Mouse (Mus musculus) midbrain, embryonic 11.5 days (tissue): Measurements from ENCODE around the gene Cwh43. TPM values are rescaled to one million over a fixed set of nuclear protein-coding genes. Genes with fewer than 3 reads are reported as not detected.

Source experiments
- ATAC-seq: fragments of 200-750 bp; cut with Nextera tagmentation; 2 replicates; pipeline ENCODE4 v1.8.0; 2017; ENCODE audit warnings: moderate TSS enrichment, moderate library complexity; ENCODE audit not compliant: low FRiP score
- DNase-seq: peaks from one replicate; pipeline ENCODE4 v3.0.0; 2015; ENCODE audit warnings: low spot score; ENCODE audit errors: missing footprints
- H3K27ac ChIP-seq: fragments of 300-500 bp; sonication (generic); 2 replicates; pipeline ENCODE4 v1.5.1; 2014; ENCODE audit warnings: low read depth, low read length
- H3K27me3 ChIP-seq: fragments of 300-500 bp; sonication (generic); 2 replicates; pipeline ENCODE4 v1.6.1; 2014; ENCODE audit warnings: mild to moderate bottlenecking, low read length, moderate library complexity, mixed read lengths; ENCODE audit not compliant: control insufficient read depth, insufficient read depth
- H3K36me3 ChIP-seq: fragments of 300-500 bp; sonication (generic); 2 replicates; pipeline ENCODE4 v1.6.1; 2014; ENCODE audit warnings: mild to moderate bottlenecking, low read length, moderate library complexity, mixed read lengths; ENCODE audit not compliant: control insufficient read depth, insufficient read depth
- H3K4me1 ChIP-seq: fragments of 300-500 bp; sonication (generic); 2 replicates; pipeline ENCODE4 v1.6.1; 2014; ENCODE audit warnings: low read length; ENCODE audit not compliant: control insufficient read depth, insufficient read depth
- H3K4me2 ChIP-seq: fragments of 300-500 bp; sonication (generic); 2 replicates; pipeline ENCODE4 v1.6.1; 2014; ENCODE audit warnings: mild to moderate bottlenecking, moderate library complexity
- H3K4me3 ChIP-seq: fragments of 300-500 bp; sonication (generic); 2 replicates; pipeline ENCODE4 v1.5.1; 2014; ENCODE audit warnings: low read depth, low read length
- H3K9ac ChIP-seq: fragments of 300-500 bp; sonication (generic); 2 replicates; pipeline ENCODE4 v1.6.1; 2014; ENCODE audit warnings: low read length
- H3K9me3 ChIP-seq: fragments of 300-500 bp; sonication (generic); 2 replicates; pipeline ENCODE4 v1.6.1; 2016; ENCODE audit warnings: low read length; ENCODE audit not compliant: control insufficient read depth
- WGBS: fragments of 180-500 bp; shearing (Covaris S2); extraction: QIAGEN DNeasy Blood & Tissue Kit; methylation state at CpG from one replicate; pipeline ENCODE4 v1.1.7; 2014; 5-methylcytosine and 5-hydroxymethylcytosine counted together
- polyA plus RNA-seq: library from polyadenylated mRNA; unstranded; fragments of >200 nt; fragmentation: Nextera tagmentation; extraction: Ambion mirVana; gene quantifications from 2 replicates; pipeline ENCODE4 v1.2.1, GENCODE M21; 2014

Gene Cwh43
- polyA plus RNA-seq, 1 experiment from 2014 or later, result not detected

GRCm38 (mm10) chr5:73497401-73497800, 91.5 kb downstream of the Cwh43 start:
- Histone ChIP-seq H3K9me3 (no peaks in the 10 kb centered on the region), H3K4me2 (no peak overlapping the region), H3K4me1 (peaks cover 4% of the 10 kb centered on the region; the same call in 1 of the 2 replicates), H3K27me3 (no peaks in the 10 kb centered on the region), H3K9ac (no peak overlapping the region), H3K36me3 (no peaks in the 10 kb centered on the region), H3K27ac (no peak overlapping the region), H3K4me3 (no peak overlapping the region)
- DNase-seq (no peak), ATAC-seq (no peak)
- WGBS, result 86% methylated on average over 3 of the region's 3 CpGs

GRCm38 (mm10) chr5:73498559-73498958, 92.7 kb downstream of the Cwh43 start:
- H3K27me3 ChIP-seq, result no peaks in the 10 kb centered on the region
- no peak overlapping the region for H3K9ac ChIP-seq
- no peak overlapping the region for H3K27ac ChIP-seq
- WGBS, result 91% methylated on average over 8 of the region's 8 CpGs
- H3K36me3 ChIP-seq, result no peaks in the 10 kb centered on the region
- H3K4me3 ChIP-seq, result no peak overlapping the region
- no peak for ATAC-seq
- no peak overlapping the region for H3K4me2 ChIP-seq
- DNase-seq, result no peak
- H3K9me3 ChIP-seq, result no peaks in the 10 kb centered on the region
- no peaks in the 10 kb centered on the region for H3K4me1 ChIP-seq

GRCm38 (mm10) chr5:73500867-73501440, 95.1 kb downstream of the Cwh43 start:
- Histone ChIP-seq H3K4me1 (no peaks in the 10 kb centered on the region), H3K4me3 (no peak overlapping the region), H3K27me3 (no peaks in the 10 kb centered on the region), H3K9me3 (no peaks in the 10 kb centered on the region), H3K36me3 (no peaks in the 10 kb centered on the region), H3K9ac (no peak overlapping the region), H3K4me2 (no peak overlapping the region), H3K27ac (no peak overlapping the region)
- DNase-seq, result no peak
- WGBS, result 89% methylated on average over 7 of the region's 7 CpGs
- no peak for ATAC-seq

- H3K27ac ChIP-seq, result no peak overlapping the region
- ATAC-seq (no peak), DNase-seq (no peak)
- no peaks in the 10 kb centered on the region for H3K27me3 ChIP-seq
- no peak overlapping the region for H3K4me3 ChIP-seq
- 91% methylated on average over 9 of the region's 9 CpGs for WGBS
- H3K9me3 ChIP-seq, result no peaks in the 10 kb centered on the region
- H3K9ac ChIP-seq, result no peak overlapping the region
- no peaks in the 10 kb centered on the region for H3K36me3 ChIP-seq
- no peaks in the 10 kb centered on the region for H3K4me1 ChIP-seq
- H3K4me2 ChIP-seq, result no peak overlapping the region
These were observed 96.5 kb downstream of the Cwh43 start for GRCm38 (mm10) chr5:73502422-73502821.

Other genes with a start within 250 kb of the Cwh43 start
- 39.0 and 42.5 TPM in 2 replicates for gene Fryl, start 149.5 kb upstream of the Cwh43 start, polyA plus RNA-seq
- 159 and 168 TPM in 2 replicates for gene Ociad1, start 113.3 kb upstream of the Cwh43 start, polyA plus RNA-seq
- 13.5 and 15.5 TPM in 2 replicates for gene Ociad2, start 65.0 kb upstream of the Cwh43 start, polyA plus RNA-seq
- gene Dcun1d4, start 74.9 kb downstream of the Cwh43 start, polyA plus RNA-seq, result 69.6 and 83.0 TPM in 2 replicates
- gene Lrrc66, start 226.5 kb downstream of the Cwh43 start, polyA plus RNA-seq, result 0.04 TPM in 1 of 2 replicates, not detected in the other
- 20.4 and 23.3 TPM in 2 replicates for gene Sgcb, start 241.7 kb downstream of the Cwh43 start, polyA plus RNA-seq
- 0.10 and 0.12 TPM in 2 replicates for gene Spata18, start 245.3 kb downstream of the Cwh43 start, polyA plus RNA-seq